Mouse (Mus musculus): Measurements from ENCODE around the gene Rbm10.

The Rbm10 gene

GRCm38 (mm10) chrX:20695842-20696241 is 78.5 kb downstream of the Rbm10 start:
- no peak for ATAC-seq (ENCODE audit: insufficient number of reproducible peaks, low FRiP score, low TSS enrichment)
